Mouse (Mus musculus) liver, adult 2 months (tissue): ENCODE data around the gene Rasl10a. TPM values are rescaled to one million over a fixed set of nuclear protein-coding genes. Genes with fewer than 3 reads are reported as not detected.

Experiments used
- DNase-seq: peaks from one replicate; pipeline ENCODE4 v3.0.0-alpha.2; 2011; ENCODE audit warnings: low read depth, low spot score; ENCODE audit errors: extremely low read depth
- H3K27ac ChIP-seq: fragments of 200-500 bp; replicated peaks from 2 replicates; pipeline ENCODE4 v1.5.1; 2012; ENCODE audit warnings: low read depth, mild to moderate bottlenecking, control low read depth, inconsistent platforms, low read length; ENCODE audit not compliant: insufficient read depth
- H3K27me3 ChIP-seq: fragments of 200-500 bp; 2 replicates; pipeline ENCODE4 v1.6.1; 2012; ENCODE audit warnings: mild to moderate bottlenecking, moderate library complexity, low read length, inconsistent platforms; ENCODE audit not compliant: control insufficient read depth, insufficient read depth
- H3K36me3 ChIP-seq: fragments of 200-500 bp; 2 replicates; pipeline ENCODE4 v1.6.1; 2012; ENCODE audit warnings: low read length, inconsistent platforms; ENCODE audit not compliant: control insufficient read depth, insufficient read depth
- H3K4me1 ChIP-seq: fragments of 200-500 bp; 2 replicates; pipeline ENCODE4 v1.6.1; 2011; ENCODE audit warnings: low read length; ENCODE audit not compliant: control insufficient read depth, insufficient read depth
- H3K4me3 ChIP-seq: fragments of 200-500 bp; 2 replicates; pipeline ENCODE4 v1.5.1; 2011; ENCODE audit warnings: low read depth, mild to moderate bottlenecking, control low read depth, low read length, moderate library complexity; ENCODE audit not compliant: insufficient read depth
- H3K79me2 ChIP-seq: fragments of 200-500 bp; 2 replicates; pipeline ENCODE4 v1.6.1; 2012; ENCODE audit warnings: inconsistent platforms, mild to moderate bottlenecking, low read length, moderate library complexity; ENCODE audit not compliant: control insufficient read depth, insufficient read depth
- H3K9ac ChIP-seq: fragments of 200-500 bp; 2 replicates; pipeline ENCODE4 v1.6.1; 2012; ENCODE audit warnings: low read depth, mild to moderate bottlenecking, control low read depth, inconsistent platforms, low read length
- CTCF ChIP-seq: fragments of 200-500 bp; IDR thresholded peaks from 2 replicates; pipeline ENCODE4 v1.5.1; 2011; ENCODE audit warnings: low read depth, low read length, control low read depth
- POLR2A ChIP-seq: fragments of 200-500 bp; IDR thresholded peaks from 2 replicates; pipeline ENCODE4 v1.6.1; 2011; ENCODE audit warnings: low read length, control low read depth; ENCODE audit not compliant: insufficient read depth; ENCODE audit errors: extremely low read depth
- WGBS: fragments of 180-500 bp; shearing (Covaris S2); methylation state at CpG from one replicate; pipeline ENCODE4 v1.1.7; 2018; 5-methylcytosine and 5-hydroxymethylcytosine counted together
- polyA plus RNA-seq: library from polyadenylated mRNA; depleted of rRNA; stranded (reverse); fragments of >200 nt; gene quantifications from 2 replicates; pipeline ENCODE4 v1.2.3, GENCODE M21; 2012
- total RNA-seq: library from RNA; depleted of rRNA; stranded (reverse); fragments of >200 nt; gene quantifications from 2 replicates; pipeline ENCODE4 v1.2.3, GENCODE M21; 2014

Gene Rasl10a
- total and polyA plus RNA-seq, 2 experiments = 0.26 TPM; not detected in 1

DNA sequence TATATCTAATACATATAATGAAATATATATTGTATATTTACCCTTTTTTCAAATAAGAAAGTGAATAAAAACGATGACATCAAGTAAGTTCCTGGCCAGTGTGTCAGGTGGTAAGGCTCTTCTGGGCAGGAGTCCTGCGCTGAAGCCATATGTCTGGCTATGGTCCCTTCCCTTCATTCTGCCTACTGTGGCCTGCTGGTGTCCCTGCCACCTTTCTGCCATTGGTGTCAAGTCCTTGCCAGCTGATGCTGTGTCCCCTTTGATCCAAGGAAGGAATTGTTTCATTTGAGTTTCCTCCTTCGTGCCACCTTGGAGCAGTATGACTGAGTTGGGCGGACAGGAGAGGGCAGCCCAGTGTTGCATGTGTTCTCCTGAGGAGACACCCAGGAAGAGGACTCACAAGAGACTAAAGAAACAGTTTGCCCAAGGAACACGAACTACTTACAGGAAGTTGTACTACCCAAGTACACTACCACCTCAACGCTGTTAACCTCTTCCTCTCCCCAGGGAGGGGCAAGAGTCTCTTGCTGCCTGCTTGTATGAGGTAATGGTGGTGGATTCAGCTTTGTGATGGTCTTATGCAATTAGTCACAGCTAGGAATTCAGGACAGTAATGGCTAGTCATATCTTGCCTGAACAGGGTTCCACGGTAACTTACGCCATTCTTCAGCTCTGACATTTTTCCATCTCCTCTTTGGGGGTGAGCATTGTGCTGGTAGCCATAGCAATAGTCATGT, 15.1 kb upstream of the Rasl10a start:
- no peaks in the 10 kb centered on the region for H3K4me1 ChIP-seq
- no peaks in the 10 kb centered on the region for H3K79me2 ChIP-seq
- peaks cover 9% of the 10 kb centered on the region for H3K36me3 ChIP-seq
- no peak overlapping the region for H3K4me3 ChIP-seq
- no peak overlapping the region for H3K27ac ChIP-seq
- DNase-seq = no peak
- no peaks in the 10 kb centered on the region for H3K27me3 ChIP-seq
- no peak overlapping the region for H3K9ac ChIP-seq
- TF ChIP-seq POLR2A = no peak
- no peak for TF ChIP-seq CTCF
- 87% methylated on average over 8 of the region's 8 CpGs for WGBS

GRCm38 (mm10) chr11:5046321-5046926, 11.5 kb upstream of the Rasl10a start:
- TF ChIP-seq POLR2A (no peak), CTCF (no peak)
- H3K27me3 ChIP-seq = no peaks in the 10 kb centered on the region
- 62% methylated on average over 12 of the region's 12 CpGs for WGBS
- no peaks in the 10 kb centered on the region for H3K79me2 ChIP-seq
- DNase-seq = no peak
- H3K36me3 ChIP-seq = peaks cover 5% of the 10 kb centered on the region; the same call in 1 of the 2 replicates
- no peak overlapping the region for H3K27ac ChIP-seq
- no peaks in the 10 kb centered on the region for H3K4me1 ChIP-seq
- no peak overlapping the region for H3K4me3 ChIP-seq
- H3K9ac ChIP-seq = no peak overlapping the region

DNA sequence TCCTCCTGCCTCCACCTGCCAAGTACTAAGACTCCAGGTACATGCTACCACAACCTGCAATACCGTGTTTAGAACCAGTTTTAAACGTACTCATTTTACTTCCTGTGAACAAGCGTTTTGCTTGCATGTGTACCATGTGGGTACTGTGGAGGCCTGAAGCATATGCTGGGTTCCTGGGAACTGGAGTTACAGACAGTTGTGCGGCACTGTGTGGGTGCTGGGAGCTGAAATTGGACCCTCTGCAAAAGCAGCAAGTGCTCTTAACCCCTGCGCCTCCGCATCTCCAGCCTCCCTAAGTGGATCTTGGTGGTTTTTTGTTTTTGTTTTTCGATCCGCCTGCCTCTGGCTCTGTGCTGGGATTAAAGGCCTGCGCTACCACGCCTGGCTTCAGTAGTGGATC, 6.3 kb upstream of the Rasl10a start:
- DNase-seq = no peak
- Histone ChIP-seq H3K27me3 (no peaks in the 10 kb centered on the region), H3K79me2 (no peaks in the 10 kb centered on the region), H3K9ac (no peak overlapping the region), H3K4me1 (no peaks in the 10 kb centered on the region), H3K36me3 (no peaks in the 10 kb centered on the region), H3K27ac (no peak overlapping the region), H3K4me3 (no peak overlapping the region)
- TF ChIP-seq POLR2A (no peak), CTCF (no peak)
- 94% methylated on average over 10 of the region's 10 CpGs for WGBS

- no peak overlapping the region for H3K4me3 ChIP-seq
- no peak for TF ChIP-seq POLR2A
- no peak for TF ChIP-seq CTCF
- H3K27me3 ChIP-seq = no peaks in the 10 kb centered on the region
- no peak for DNase-seq
- WGBS = 83% methylated on average over 10 of the region's 10 CpGs
- H3K4me1 ChIP-seq = no peaks in the 10 kb centered on the region
- no peaks in the 10 kb centered on the region for H3K36me3 ChIP-seq
- no peak overlapping the region for H3K27ac ChIP-seq
- H3K79me2 ChIP-seq = no peaks in the 10 kb centered on the region
- no peak overlapping the region for H3K9ac ChIP-seq
Observed at GRCm38 (mm10) chr11:5052200-5052854, 5.6 kb upstream of the Rasl10a start.

DNA sequence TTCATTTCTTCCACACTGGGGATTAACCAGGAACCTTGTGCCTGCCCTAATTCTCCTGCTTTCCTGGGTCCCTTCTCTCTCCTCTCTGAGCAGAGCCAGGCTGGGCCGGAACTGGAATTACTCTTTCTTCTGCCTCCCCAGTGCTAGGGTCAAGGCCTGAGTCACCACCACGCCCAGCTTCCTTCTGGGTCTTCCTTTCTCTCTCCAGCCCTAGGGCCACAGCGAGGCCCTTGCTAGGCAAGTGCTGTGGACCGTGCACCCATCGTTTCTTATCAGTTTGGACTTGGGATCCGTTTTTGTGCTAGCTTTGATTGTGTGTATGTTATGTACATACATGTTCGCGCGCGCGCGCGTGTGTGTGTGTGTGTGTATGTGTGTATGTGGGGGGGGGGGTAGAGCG, 3.8 kb upstream of the Rasl10a start:
- 0 out of 2 replicates have a peak, but pooled peaks cover 7% of the 10 kb centered on the region for H3K27me3 ChIP-seq
- H3K9ac ChIP-seq = no peak overlapping the region
- no peak for DNase-seq
- no peak overlapping the region for H3K27ac ChIP-seq
- no peak overlapping the region for H3K4me3 ChIP-seq
- 80% methylated on average over 14 of the region's 14 CpGs for WGBS
- H3K79me2 ChIP-seq = no peaks in the 10 kb centered on the region
- H3K4me1 ChIP-seq = peaks cover 5% of the 10 kb centered on the region
- TF ChIP-seq CTCF (no peak), POLR2A (no peak)
- no peaks in the 10 kb centered on the region for H3K36me3 ChIP-seq

- Histone ChIP-seq H3K4me3 (no peak overlapping the region), H3K79me2 (no peaks in the 10 kb centered on the region), H3K36me3 (no peaks in the 10 kb centered on the region), H3K27me3 (0 out of 2 replicates have a peak, but pooled peaks cover 7% of the 10 kb centered on the region), H3K27ac (no peak overlapping the region), H3K4me1 (peaks cover 5% of the 10 kb centered on the region), H3K9ac (no peak overlapping the region)
- DNase-seq = no peak
- no peak for TF ChIP-seq CTCF
- no peak for TF ChIP-seq POLR2A
- WGBS = 64% methylated on average over 6 of the region's 6 CpGs
Observed at GRCm38 (mm10) chr11:5054874-5055273, 3.1 kb upstream of the Rasl10a start.
